Mouse (Mus musculus): ENCODE measurements around the gene Fzd7. TPM values are rescaled to one million over a fixed set of nuclear protein-coding genes. Genes with fewer than 3 reads are reported as not detected.

Fzd7 gene
- polyA plus RNA-seq, 1 experiment = 51.7 TPM

DNA sequence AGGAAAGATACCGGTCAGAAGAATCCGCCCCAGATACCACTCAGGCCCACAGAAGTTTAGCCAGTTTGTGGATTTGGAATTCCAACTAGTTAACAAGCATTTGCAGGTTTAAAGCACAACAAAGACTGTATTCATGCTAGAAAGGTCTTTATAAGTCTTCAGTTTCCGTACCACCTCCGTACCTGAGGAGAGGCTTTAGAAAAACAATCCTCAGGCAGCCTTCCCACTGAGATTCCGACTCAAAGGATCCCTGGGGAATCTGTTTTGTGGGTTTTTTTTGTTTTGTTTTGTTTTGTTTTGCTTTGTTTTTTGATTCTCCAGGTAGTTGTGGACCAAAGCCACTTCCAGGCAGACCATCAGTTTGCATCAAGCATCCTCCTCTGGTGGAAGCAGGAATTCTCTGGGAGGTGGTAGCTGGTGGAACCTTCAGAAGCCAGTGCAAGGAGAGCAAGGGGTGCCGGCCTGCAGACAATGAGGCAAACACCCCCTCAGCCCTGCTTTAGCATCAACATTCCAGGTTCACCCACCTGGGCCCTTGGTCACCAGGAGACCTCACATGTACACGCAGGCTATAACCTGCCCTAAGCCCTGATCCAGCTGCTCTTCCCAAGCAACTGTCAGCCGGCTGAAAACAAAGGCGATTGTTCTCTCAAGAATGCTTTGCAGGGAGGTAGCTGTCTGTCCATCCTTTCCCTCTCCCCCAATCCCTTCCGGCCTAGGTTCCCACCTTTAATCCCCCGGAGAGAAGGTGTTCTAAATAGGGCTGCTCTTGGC is 33.5 kb upstream of the Fzd7 start:
- Histone ChIP-seq H3K27me3 (ENCODE audit: control insufficient read depth, insufficient read depth, low read length, poor library complexity, severe bottlenecking) (no peaks in the 10 kb centered on the region), H3K4me1 (ENCODE audit: control insufficient read depth, insufficient read depth, low read length) (peaks cover 19% of the 10 kb centered on the region), H3K4me3 (ENCODE audit: low read depth, low read length) (no peak overlapping the region), H3K27ac (ENCODE audit: insufficient read depth, low read length) (peak overlapping the region; percentile 98), H3K9me3 (replicated peaks; ENCODE audit: control insufficient read depth, insufficient read depth, low read length, poor library complexity, severe bottlenecking) (no peaks in the 10 kb centered on the region), H3K9ac (ENCODE audit: low read depth, poor library complexity, severe bottlenecking) (peak overlapping the region; percentile 59), H3K36me3 (ENCODE audit: control insufficient read depth, insufficient read depth, low read length, poor library complexity, severe bottlenecking) (no peaks in the 10 kb centered on the region)
- no peak for TF ChIP-seq POLR2A (IDR thresholded peaks at IDR 0.05; ENCODE audit: insufficient read depth, low read length)
- TF ChIP-seq EP300 (IDR thresholded peaks at IDR 0.05; ENCODE audit: insufficient read depth, low read depth, low read length) = peak; percentile 95
- no peak for TF ChIP-seq CTCF (IDR thresholded peaks at IDR 0.05; ENCODE audit: low read depth, low read length)

DNA sequence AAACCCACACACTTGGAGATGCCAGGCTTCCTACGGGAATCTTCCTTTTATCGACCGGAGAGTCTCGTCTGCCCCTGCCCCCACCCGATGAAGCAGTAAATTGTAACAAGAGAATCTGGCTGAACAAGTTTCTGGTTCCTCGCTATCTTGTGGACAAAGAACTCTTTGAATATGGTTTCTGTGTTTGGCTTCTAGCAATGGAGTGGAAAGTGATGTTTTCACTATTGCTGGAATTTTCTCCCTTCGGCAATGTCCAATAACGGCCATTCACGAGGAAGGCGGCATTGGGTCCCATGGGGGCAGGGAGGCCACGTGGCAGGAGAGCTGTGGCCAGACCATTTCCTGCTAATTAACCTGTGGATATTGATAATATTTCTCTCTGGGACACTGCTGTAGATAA is 32.8 kb upstream of the Fzd7 start:
- peak overlapping the region; percentile 98 for H3K27ac ChIP-seq (ENCODE audit: insufficient read depth, low read length)
- TF ChIP-seq CTCF (IDR thresholded peaks at IDR 0.05; ENCODE audit: low read depth, low read length) (no peak), EP300 (IDR thresholded peaks at IDR 0.05; ENCODE audit: insufficient read depth, low read depth, low read length) (peak; percentile 55; the same call in 1 of the 2 replicates)
- peak overlapping the region; percentile 59; the same call in 1 of the 2 replicates for H3K9ac ChIP-seq (ENCODE audit: low read depth, poor library complexity, severe bottlenecking)
- no peaks in the 10 kb centered on the region for H3K27me3 ChIP-seq (ENCODE audit: control insufficient read depth, insufficient read depth, low read length, poor library complexity, severe bottlenecking)
- H3K36me3 ChIP-seq (ENCODE audit: control insufficient read depth, insufficient read depth, low read length, poor library complexity, severe bottlenecking) = no peaks in the 10 kb centered on the region
- no peak overlapping the region for H3K4me3 ChIP-seq (ENCODE audit: low read depth, low read length)
- H3K9me3 ChIP-seq (replicated peaks; ENCODE audit: control insufficient read depth, insufficient read depth, low read length, poor library complexity, severe bottlenecking) = no peaks in the 10 kb centered on the region
- peaks cover 19% of the 10 kb centered on the region for H3K4me1 ChIP-seq (ENCODE audit: control insufficient read depth, insufficient read depth, low read length)

DNA sequence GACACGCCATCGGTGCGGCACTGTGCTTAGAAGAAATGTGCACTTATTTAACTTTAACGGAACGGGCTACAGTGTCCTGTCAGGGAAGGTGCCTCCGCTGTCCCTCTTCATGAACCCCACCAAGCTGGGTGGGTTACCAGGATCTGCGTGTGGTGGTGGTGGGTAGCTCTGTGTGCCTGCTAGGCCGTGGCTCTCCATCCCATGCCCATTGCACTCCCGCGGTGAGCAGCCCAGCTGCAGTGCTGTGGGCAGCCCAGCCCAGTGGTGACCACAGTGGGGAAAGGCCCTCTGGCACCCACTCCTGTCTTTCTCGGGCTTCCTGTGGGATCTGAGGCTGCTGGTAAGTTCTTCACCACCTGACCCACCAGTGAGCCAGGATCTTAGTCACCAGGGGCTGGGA is 31.3 kb upstream of the Fzd7 start:
- H3K9ac ChIP-seq (ENCODE audit: low read depth, poor library complexity, severe bottlenecking) = peak overlapping the region; percentile 59
- TF ChIP-seq EP300 (IDR thresholded peaks at IDR 0.05; ENCODE audit: insufficient read depth, low read depth, low read length) (no peak), CTCF (IDR thresholded peaks at IDR 0.05; ENCODE audit: low read depth, low read length) (no peak), POLR2A (IDR thresholded peaks at IDR 0.05; ENCODE audit: insufficient read depth, low read length) (no peak)
- H3K27ac ChIP-seq (ENCODE audit: insufficient read depth, low read length) = no peak overlapping the region
- no peaks in the 10 kb centered on the region for H3K27me3 ChIP-seq (ENCODE audit: control insufficient read depth, insufficient read depth, low read length, poor library complexity, severe bottlenecking)
- peaks cover 14% of the 10 kb centered on the region for H3K4me1 ChIP-seq (ENCODE audit: control insufficient read depth, insufficient read depth, low read length)
- H3K36me3 ChIP-seq (ENCODE audit: control insufficient read depth, insufficient read depth, low read length, poor library complexity, severe bottlenecking) = no peaks in the 10 kb centered on the region
- no peaks in the 10 kb centered on the region for H3K9me3 ChIP-seq (replicated peaks; ENCODE audit: control insufficient read depth, insufficient read depth, low read length, poor library complexity, severe bottlenecking)
- H3K4me3 ChIP-seq (ENCODE audit: low read depth, low read length) = peak overlapping the region; percentile 60

DNA sequence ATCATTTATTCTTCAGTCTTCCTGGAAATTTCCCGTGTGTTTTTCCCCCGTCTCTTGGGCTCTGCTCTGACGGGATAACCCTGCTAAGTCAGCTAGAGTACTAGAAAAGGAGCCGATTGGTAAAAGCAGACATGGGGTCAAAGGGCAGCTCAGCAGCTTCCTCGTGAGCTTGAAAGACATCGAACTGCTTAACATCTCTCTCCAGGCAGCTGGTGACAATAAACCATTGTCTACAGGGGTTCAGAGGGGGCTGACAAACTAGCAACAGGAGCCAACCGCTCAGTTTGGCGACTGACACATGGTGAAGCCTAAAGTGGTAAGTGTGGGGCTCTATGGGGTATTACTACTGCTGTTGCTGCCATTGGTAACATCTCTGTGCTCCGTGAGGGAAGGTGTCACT is 30.6 kb upstream of the Fzd7 start:
- H3K9ac ChIP-seq (ENCODE audit: low read depth, poor library complexity, severe bottlenecking) = 0 out of 2 replicates have a peak overlapping the region, but pooled peaks have one; percentile 59
- H3K4me1 ChIP-seq (ENCODE audit: control insufficient read depth, insufficient read depth, low read length) = peaks cover 14% of the 10 kb centered on the region
- no peak overlapping the region for H3K4me3 ChIP-seq (ENCODE audit: low read depth, low read length)
- H3K36me3 ChIP-seq (ENCODE audit: control insufficient read depth, insufficient read depth, low read length, poor library complexity, severe bottlenecking) = no peaks in the 10 kb centered on the region
- no peaks in the 10 kb centered on the region for H3K27me3 ChIP-seq (ENCODE audit: control insufficient read depth, insufficient read depth, low read length, poor library complexity, severe bottlenecking)
- no peaks in the 10 kb centered on the region for H3K9me3 ChIP-seq (replicated peaks; ENCODE audit: control insufficient read depth, insufficient read depth, low read length, poor library complexity, severe bottlenecking)
- H3K27ac ChIP-seq (ENCODE audit: insufficient read depth, low read length) = no peak overlapping the region
- no peak for TF ChIP-seq POLR2A (IDR thresholded peaks at IDR 0.05; ENCODE audit: insufficient read depth, low read length)
- no peak for TF ChIP-seq EP300 (IDR thresholded peaks at IDR 0.05; ENCODE audit: insufficient read depth, low read depth, low read length)
- TF ChIP-seq CTCF (IDR thresholded peaks at IDR 0.05; ENCODE audit: low read depth, low read length) = no peak

DNA sequence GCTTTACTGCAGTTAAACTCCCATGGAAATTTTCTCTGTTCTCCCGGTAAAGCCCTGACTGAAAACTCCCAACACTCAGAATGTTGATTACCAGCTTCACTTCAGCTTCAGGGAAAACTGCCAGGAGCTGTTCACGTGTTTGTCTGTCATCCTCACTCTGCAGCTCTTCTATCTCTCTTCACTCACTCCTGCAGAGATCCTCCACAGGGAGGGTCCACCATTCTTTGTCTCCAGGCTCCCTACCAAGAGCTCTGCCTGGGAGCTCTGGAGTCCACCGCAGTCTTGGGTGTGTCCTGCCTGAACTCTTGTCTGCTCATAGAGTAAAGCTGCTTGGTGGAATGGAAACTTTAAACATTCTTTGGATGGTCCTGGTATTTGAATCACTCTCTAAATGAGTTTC is 25.4 kb upstream of the Fzd7 start:
- no peaks in the 10 kb centered on the region for H3K36me3 ChIP-seq (ENCODE audit: control insufficient read depth, insufficient read depth, low read length, poor library complexity, severe bottlenecking)
- no peaks in the 10 kb centered on the region for H3K9me3 ChIP-seq (replicated peaks; ENCODE audit: control insufficient read depth, insufficient read depth, low read length, poor library complexity, severe bottlenecking)
- peaks cover 3% of the 10 kb centered on the region for H3K4me1 ChIP-seq (ENCODE audit: control insufficient read depth, insufficient read depth, low read length)
- H3K4me3 ChIP-seq (ENCODE audit: low read depth, low read length) = no peak overlapping the region
- no peaks in the 10 kb centered on the region for H3K27me3 ChIP-seq (ENCODE audit: control insufficient read depth, insufficient read depth, low read length, poor library complexity, severe bottlenecking)
- no peak for TF ChIP-seq POLR2A (IDR thresholded peaks at IDR 0.05; ENCODE audit: insufficient read depth, low read length)
- 0 out of 2 replicates have a peak, but pooled peaks have one; percentile 43 for TF ChIP-seq EP300 (IDR thresholded peaks at IDR 0.05; ENCODE audit: insufficient read depth, low read depth, low read length)
- no peak overlapping the region for H3K9ac ChIP-seq (ENCODE audit: low read depth, poor library complexity, severe bottlenecking)
- no peak overlapping the region for H3K27ac ChIP-seq (ENCODE audit: insufficient read depth, low read length)

DNA sequence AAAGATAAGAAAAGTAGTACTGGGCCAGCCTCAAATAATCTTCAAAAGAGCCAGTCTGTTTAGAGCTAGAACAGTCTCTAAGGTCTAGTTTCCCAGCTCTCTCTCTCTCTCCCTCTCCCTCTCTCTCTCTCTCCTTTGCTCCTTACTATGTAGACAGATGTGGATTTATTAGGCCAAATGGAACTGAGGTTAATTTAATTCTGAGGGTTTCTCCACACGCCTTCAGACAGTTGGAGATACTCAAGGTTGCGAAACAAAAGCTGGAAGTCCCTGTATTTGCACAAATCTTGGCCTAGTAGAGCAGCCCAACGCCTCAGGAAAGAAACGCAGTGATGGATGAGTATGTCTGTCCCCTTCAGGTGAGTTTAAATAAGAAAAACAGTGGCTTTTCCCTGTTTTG is 24.4 kb upstream of the Fzd7 start:
- Histone ChIP-seq H3K4me1 (ENCODE audit: control insufficient read depth, insufficient read depth, low read length) (peaks cover 3% of the 10 kb centered on the region), H3K27me3 (ENCODE audit: control insufficient read depth, insufficient read depth, low read length, poor library complexity, severe bottlenecking) (no peaks in the 10 kb centered on the region), H3K27ac (ENCODE audit: insufficient read depth, low read length) (peak overlapping the region; percentile 21; the same call in 1 of the 2 replicates), H3K9ac (ENCODE audit: low read depth, poor library complexity, severe bottlenecking) (no peak overlapping the region), H3K9me3 (replicated peaks; ENCODE audit: control insufficient read depth, insufficient read depth, low read length, poor library complexity, severe bottlenecking) (no peaks in the 10 kb centered on the region), H3K36me3 (ENCODE audit: control insufficient read depth, insufficient read depth, low read length, poor library complexity, severe bottlenecking) (no peaks in the 10 kb centered on the region), H3K4me3 (ENCODE audit: low read depth, low read length) (no peak overlapping the region)
- TF ChIP-seq EP300 (IDR thresholded peaks at IDR 0.05; ENCODE audit: insufficient read depth, low read depth, low read length) (no peak), POLR2A (IDR thresholded peaks at IDR 0.05; ENCODE audit: insufficient read depth, low read length) (no peak), CTCF (IDR thresholded peaks at IDR 0.05; ENCODE audit: low read depth, low read length) (no peak)
